Mouse (Mus musculus): ENCODE measurements around the gene Ap4b1.
"Not testable (repeated sequence)": the region's sequence is repeated elsewhere in the genome, so short reads cannot be mapped to it uniquely, and the experiment has no call there.

Gene Ap4b1

GRCm38 (mm10) chr3:103796389-103796788 lies 12.9 kb upstream of the Ap4b1 start:
- CTCF ChIA-PET, result no interaction called here

GRCm38 (mm10) chr3:103799507-103799906 lies 9.8 kb upstream of the Ap4b1 start:
- CTCF ChIA-PET, result no interaction called here

GRCm38 (mm10) chr3:103801631-103802531 lies 7.4 kb upstream of the Ap4b1 start:
- CTCF ChIA-PET, result interaction anchor here (0.5 to 1.2 kb wide), 5 partner anchors 12 to 645 kb away, joined by 3 to 16 read pairs (median 3); partner anchors contain the start of gene Olfml3

GRCm38 (mm10) chr3:103802861-103803260 lies 6.5 kb upstream of the Ap4b1 start:
- CTCF ChIA-PET, result no interaction called here

- CTCF ChIA-PET, result no interaction called here
These were observed 3.6 kb upstream of the Ap4b1 start for GRCm38 (mm10) chr3:103805671-103806070.

- CTCF ChIA-PET, result interaction anchor here (0.6 kb wide), 1 partner anchor 327 kb away, joined by 6 read pairs; no protein-coding TSS in a partner anchor
These were observed 455 bp downstream of the Ap4b1 start for GRCm38 (mm10) chr3:103809799-103810150.

GRCm38 (mm10) chr3:103810967-103811366 lies 1.6 kb downstream of the Ap4b1 start:
- CTCF ChIA-PET, result interaction anchor here (0.5 kb wide), 1 partner anchor 28 kb away, joined by 3 read pairs; no protein-coding TSS in a partner anchor

- CTCF ChIA-PET, result interaction anchor here (0.7 kb wide), 1 partner anchor 26 kb away, joined by 3 read pairs; no protein-coding TSS in a partner anchor
These were observed 18.2 kb downstream of the Ap4b1 start for GRCm38 (mm10) chr3:103827548-103827947.

- CTCF ChIA-PET, result no interaction called here
These were observed 19.7 kb downstream of the Ap4b1 start for GRCm38 (mm10) chr3:103829036-103829435.

- CTCF ChIA-PET, result not testable (repeated sequence)
These were observed 21.4 kb downstream of the Ap4b1 start for GRCm38 (mm10) chr3:103830681-103831080.

- CTCF ChIA-PET, result no interaction called here
These were observed 21.8 kb downstream of the Ap4b1 start for GRCm38 (mm10) chr3:103831146-103831545.

- CTCF ChIA-PET, result interaction anchor here (0.6 to 0.7 kb wide), 2 partner anchors 28 to 55 kb away, joined by 4 to 7 read pairs; no protein-coding TSS in a partner anchor
These were observed 23.1 kb downstream of the Ap4b1 start, which contains the start of gene Bcl2l15 for GRCm38 (mm10) chr3:103832426-103832825. Bcl2l15 (plus strand) TSS chr3:103832601.

GRCm38 (mm10) chr3:103834001-103834400 lies 24.7 kb downstream of the Ap4b1 start:
- CTCF ChIA-PET, result no interaction called here

GRCm38 (mm10) chr3:103835272-103835950 lies 26.1 kb downstream of the Ap4b1 start:
- CTCF ChIA-PET, result no interaction called here

GRCm38 (mm10) chr3:103835951-103836310 lies 26.6 kb downstream of the Ap4b1 start:
- CTCF ChIA-PET, result no interaction called here

- CTCF ChIA-PET, result no interaction called here
These were observed 27.1 kb downstream of the Ap4b1 start for GRCm38 (mm10) chr3:103836453-103836852.

GRCm38 (mm10) chr3:103839711-103840110 lies 30.4 kb downstream of the Ap4b1 start:
- CTCF ChIA-PET, result interaction anchor here (0.6 kb wide), 1 partner anchor 49 kb away, joined by 9 read pairs; no protein-coding TSS in a partner anchor

GRCm38 (mm10) chr3:103840195-103840594 lies 30.9 kb downstream of the Ap4b1 start:
- CTCF ChIA-PET, result interaction anchor here (0.6 kb wide), 1 partner anchor 48 kb away, joined by 9 read pairs; no protein-coding TSS in a partner anchor

GRCm38 (mm10) chr3:103840946-103841345 lies 31.6 kb downstream of the Ap4b1 start:
- CTCF ChIA-PET, result not testable (repeated sequence)

GRCm38 (mm10) chr3:103850644-103851363 lies 41.5 kb downstream of the Ap4b1 start:
- CTCF ChIA-PET, result interaction anchor here (0.5 to 2.8 kb wide), 5 partner anchors 23 to 121 kb away, joined by 3 to 12 read pairs (median 4); no protein-coding TSS in a partner anchor

- CTCF ChIA-PET, result interaction anchor here (0.5 to 2.8 kb wide), 3 partner anchors 22 to 122 kb away, joined by 3 to 12 read pairs (median 4); no protein-coding TSS in a partner anchor
These were observed 42.2 kb downstream of the Ap4b1 start for GRCm38 (mm10) chr3:103851481-103851880.

All from spleen, embryonic (tissue).